Mouse (Mus musculus) hindbrain, embryonic 11.5 days (tissue): Measurements from ENCODE around the gene Aim2. TPM values are rescaled to one million over a fixed set of nuclear protein-coding genes. Genes with fewer than 3 reads are reported as not detected.
"Not testable (repeated sequence)": the region's sequence is repeated elsewhere in the genome, so short reads cannot be mapped to it uniquely, and the experiment has no call there.

Source experiments
- ATAC-seq: fragments of 200-750 bp; cut with Nextera tagmentation; 2 replicates; pipeline ENCODE4 v1.8.0; 2017; ENCODE audit warnings: mild to moderate bottlenecking, moderate TSS enrichment, moderate library complexity; ENCODE audit not compliant: low FRiP score
- DNase-seq: peaks from one replicate; pipeline ENCODE4 v3.0.0-alpha.2; 2015; ENCODE audit warnings: low spot score
- H3K27ac ChIP-seq: fragments of 300-500 bp; sonication (generic); 2 replicates; pipeline ENCODE4 v1.5.1; 2014; ENCODE audit warnings: mild to moderate bottlenecking, low read depth, low read length
- H3K27me3 ChIP-seq: fragments of 300-500 bp; sonication (generic); 2 replicates; pipeline ENCODE4 v1.6.1; 2014; ENCODE audit warnings: mild to moderate bottlenecking, low read length, moderate library complexity, mixed read lengths; ENCODE audit not compliant: control insufficient read depth, insufficient read depth
- H3K36me3 ChIP-seq: fragments of 300-500 bp; sonication (generic); 2 replicates; pipeline ENCODE4 v1.6.1; 2014; ENCODE audit warnings: mild to moderate bottlenecking, low read length, moderate library complexity, mixed read lengths; ENCODE audit not compliant: control insufficient read depth, insufficient read depth
- H3K4me1 ChIP-seq: fragments of 300-500 bp; sonication (generic); replicated peaks from 2 replicates; pipeline ENCODE4 v1.6.1; 2014; ENCODE audit warnings: low read length, mixed read lengths; ENCODE audit not compliant: control insufficient read depth, insufficient read depth
- H3K4me2 ChIP-seq: fragments of 300-500 bp; sonication (generic); replicated peaks from 2 replicates; pipeline ENCODE4 v1.6.1; 2014; ENCODE audit warnings: mild to moderate bottlenecking, low read depth, low read length
- H3K4me3 ChIP-seq: fragments of 300-500 bp; sonication (generic); 2 replicates; pipeline ENCODE4 v1.5.1; 2014; ENCODE audit warnings: low read depth, low read length
- H3K9ac ChIP-seq: fragments of 300-500 bp; sonication (generic); 2 replicates; pipeline ENCODE4 v1.6.1; 2014; ENCODE audit warnings: low read depth, low read length
- H3K9me3 ChIP-seq: fragments of 300-500 bp; sonication (generic); 2 replicates; pipeline ENCODE4 v1.6.1; 2016; ENCODE audit warnings: low read length; ENCODE audit not compliant: control insufficient read depth
- WGBS: fragments of 180-500 bp; shearing (Covaris S2); extraction: QIAGEN DNeasy Blood & Tissue Kit; methylation state at CpG from one replicate; pipeline ENCODE4 v1.1.7; 2014; 5-methylcytosine and 5-hydroxymethylcytosine counted together
- polyA plus RNA-seq: library from polyadenylated mRNA; unstranded; fragments of >200 nt; fragmentation: Nextera tagmentation; extraction: Ambion mirVana; gene quantifications from 2 replicates; pipeline ENCODE4 v1.2.1, GENCODE M21; 2014

Gene Aim2
- polyA plus RNA-seq: 3.0 and 4.1 TPM in 2 replicates

- DNase-seq: peak; percentile 41
- H3K9me3 ChIP-seq: no peaks in the 10 kb centered on the region
- H3K36me3 ChIP-seq: no peaks in the 10 kb centered on the region
- WGBS: 7% methylated on average over 10 of the region's 10 CpGs
- H3K27ac ChIP-seq: no peak within 1 kb of the TSS
- H3K4me1 ChIP-seq: no peaks in the 10 kb centered on the region
- ATAC-seq: peak; percentile 77
- peak within 1 kb of the TSS; percentile 54 for H3K4me2 ChIP-seq
- peak within 1 kb of the TSS; percentile 36 for H3K4me3 ChIP-seq
- H3K27me3 ChIP-seq: no peaks in the 10 kb centered on the region
- peak within 1 kb of the TSS; percentile 54; the same call in 1 of the 2 replicates for H3K9ac ChIP-seq
These were observed at the start of gene Aim2 for GRCm38 (mm10) chr1:173350372-173350957. Aim2 (plus strand) TSS chr1:173350879.

- not testable (repeated sequence) for H3K27me3 ChIP-seq, DNase-seq, H3K4me2 ChIP-seq, H3K9me3 ChIP-seq, H3K4me1 ChIP-seq, H3K27ac ChIP-seq, H3K9ac ChIP-seq, H3K4me3 ChIP-seq, ATAC-seq, H3K36me3 ChIP-seq
- WGBS: 58% methylated on average over 3 of the region's 3 CpGs
These were observed 47.9 kb upstream of the Aim2 start for GRCm38 (mm10) chr1:173302795-173303194.

GRCm38 (mm10) chr1:173313535-173314050, 37.1 kb upstream of the Aim2 start:
- WGBS: 91% methylated on average over 7 of the region's 7 CpGs
- not testable (repeated sequence) for H3K4me1 ChIP-seq

GRCm38 (mm10) chr1:173315725-173316124, 35.0 kb upstream of the Aim2 start:
- Histone ChIP-seq H3K27me3 (no peaks in the 10 kb centered on the region), H3K4me1 (no peaks in the 10 kb centered on the region), H3K27ac (no peak overlapping the region), H3K4me2 (no peak overlapping the region), H3K4me3 (no peak overlapping the region), H3K36me3 (no peaks in the 10 kb centered on the region), H3K9me3 (no peaks in the 10 kb centered on the region), H3K9ac (no peak overlapping the region)
- ATAC-seq (no peak), DNase-seq (no peak)
- WGBS: 94% methylated on average over 3 of the region's 3 CpGs

More at GRCm38 (mm10) chr1:173313535-173314050, 37.1 kb upstream of the Aim2 start:
- not testable (repeated sequence) for H3K9me3 ChIP-seq, H3K9ac ChIP-seq, H3K27ac ChIP-seq, H3K4me2 ChIP-seq, ATAC-seq, DNase-seq, H3K4me3 ChIP-seq, H3K27me3 ChIP-seq, H3K36me3 ChIP-seq

DNA sequence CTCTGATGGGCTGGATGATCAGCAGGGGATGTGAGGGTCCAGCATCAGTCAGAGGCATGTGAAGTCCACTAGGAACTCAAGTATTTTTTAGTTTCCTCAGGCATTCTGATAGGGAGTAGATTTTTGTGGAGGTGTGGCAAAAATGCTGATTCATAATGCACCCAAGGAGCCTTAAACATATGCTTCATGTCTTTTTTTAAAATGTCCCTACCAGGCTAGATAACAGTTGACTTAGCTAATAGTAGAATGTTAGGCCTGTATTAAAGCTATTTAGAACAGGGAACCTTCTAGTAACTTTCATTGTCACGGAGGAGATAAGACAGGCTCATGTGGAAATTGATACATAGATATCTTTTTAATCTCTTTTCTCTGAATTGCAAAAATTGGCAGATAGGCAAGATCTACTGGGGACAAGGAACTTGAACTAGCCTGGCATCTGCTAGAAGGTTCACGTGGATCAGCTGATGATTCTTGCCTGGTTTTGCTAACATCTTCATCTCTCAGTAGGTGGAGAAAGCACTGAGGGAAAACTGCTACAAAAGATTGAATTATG, 32.7 kb upstream of the Aim2 start:
- Histone ChIP-seq H3K27me3 (no peaks in the 10 kb centered on the region), H3K4me2 (no peak overlapping the region), H3K4me3 (no peak overlapping the region), H3K9me3 (no peaks in the 10 kb centered on the region), H3K4me1 (no peaks in the 10 kb centered on the region), H3K27ac (no peak overlapping the region), H3K36me3 (no peaks in the 10 kb centered on the region), H3K9ac (no peak overlapping the region)
- DNase-seq (no peak), ATAC-seq (no peak)
- 84% methylated on average over 2 of the region's 2 CpGs for WGBS

- no peaks in the 10 kb centered on the region for H3K4me1 ChIP-seq
- no peaks in the 10 kb centered on the region for H3K36me3 ChIP-seq
- no peak overlapping the region for H3K4me3 ChIP-seq
- no peak overlapping the region for H3K27ac ChIP-seq
- DNase-seq (no peak), ATAC-seq (peak; percentile 65)
- 61% methylated on average over 8 of the region's 8 CpGs for WGBS
- no peaks in the 10 kb centered on the region for H3K27me3 ChIP-seq
- no peaks in the 10 kb centered on the region for H3K9me3 ChIP-seq
- H3K4me2 ChIP-seq: no peak overlapping the region
- no peak overlapping the region for H3K9ac ChIP-seq
These were observed 29.0 kb upstream of the Aim2 start for GRCm38 (mm10) chr1:173321593-173322248.

- Histone ChIP-seq H3K4me2 (no peak overlapping the region), H3K27me3 (no peaks in the 10 kb centered on the region), H3K4me1 (no peaks in the 10 kb centered on the region), H3K9me3 (no peaks in the 10 kb centered on the region), H3K27ac (no peak overlapping the region), H3K9ac (no peak overlapping the region), H3K4me3 (no peak overlapping the region), H3K36me3 (no peaks in the 10 kb centered on the region)
- 69% methylated on average over 6 of the region's 6 CpGs for WGBS
- ATAC-seq (no peak), DNase-seq (no peak)
These were observed 28.4 kb upstream of the Aim2 start for GRCm38 (mm10) chr1:173322249-173322627.

DNA sequence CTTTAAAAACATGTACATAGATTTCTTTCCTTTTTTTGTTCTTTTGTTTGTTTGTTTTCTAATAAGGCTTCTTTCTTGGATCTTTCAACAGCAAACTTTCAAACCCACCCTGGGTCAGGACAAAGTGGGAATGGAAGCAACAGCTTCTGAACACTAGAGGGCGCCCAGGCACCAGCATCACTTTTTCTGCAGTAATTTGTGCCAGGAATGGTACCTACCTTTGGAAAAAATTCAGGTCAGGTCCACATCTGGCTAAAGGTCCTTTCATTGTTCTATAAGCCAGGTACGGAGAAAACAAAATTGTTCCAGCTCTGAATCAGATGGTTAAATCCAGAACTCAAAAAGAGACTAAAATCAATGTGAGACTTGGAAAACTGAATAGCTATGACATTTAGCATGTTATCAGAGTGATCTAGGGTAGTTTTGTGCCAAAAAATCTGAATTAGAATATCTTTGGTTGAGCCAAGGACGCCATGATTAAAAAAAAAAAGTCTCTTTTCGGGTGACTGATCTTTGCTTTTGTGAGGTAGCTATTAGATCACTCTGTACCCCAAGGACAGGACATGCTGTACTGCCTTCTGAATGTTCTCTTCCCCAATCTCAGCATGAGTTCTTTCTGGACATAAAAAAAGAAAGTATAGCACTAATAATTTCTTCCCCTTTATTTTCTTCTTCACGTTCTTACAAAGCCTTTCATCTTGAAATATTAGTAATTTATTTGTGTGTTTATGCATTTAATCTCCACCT, 26.7 kb upstream of the Aim2 start:
- Histone ChIP-seq H3K27ac (no peak overlapping the region), H3K27me3 (no peaks in the 10 kb centered on the region), H3K36me3 (no peaks in the 10 kb centered on the region), H3K4me1 (no peaks in the 10 kb centered on the region), H3K9ac (no peak overlapping the region), H3K9me3 (no peaks in the 10 kb centered on the region), H3K4me3 (no peak overlapping the region), H3K4me2 (no peak overlapping the region)
- ATAC-seq (no peak), DNase-seq (peak; percentile 66)
- WGBS: 38% methylated on average over 5 of the region's 5 CpGs
